Mouse (Mus musculus) lung, postnatal 0 days (tissue): ENCODE data around the gene Slc9a5. TPM values are rescaled to one million over a fixed set of nuclear protein-coding genes. Genes with fewer than 3 reads are reported as not detected.

Experiments used
- ATAC-seq: fragments of 200-750 bp; cut with Nextera tagmentation; 2 replicates; pipeline ENCODE4 v1.8.0; 2017; ENCODE audit warnings: moderate library complexity
- DNase-seq: peaks from one replicate; pipeline ENCODE4 v3.0.0-alpha.2; 2016; ENCODE audit warnings: low spot score
- H3K27ac ChIP-seq: fragments of 300-500 bp; sonication (generic); 2 replicates; pipeline ENCODE4 v1.5.1; 2014; ENCODE audit warnings: antibody characterized with exemption, mild to moderate bottlenecking, low read length, mixed read lengths
- H3K27me3 ChIP-seq: fragments of 300-500 bp; sonication (generic); replicated peaks from 2 replicates; pipeline ENCODE4 v1.6.1; 2014; ENCODE audit warnings: low read length, mixed read lengths; ENCODE audit not compliant: insufficient read depth
- H3K36me3 ChIP-seq: fragments of 300-500 bp; sonication (generic); 2 replicates; pipeline ENCODE4 v1.6.1; 2014; ENCODE audit warnings: low read length, mixed read lengths; ENCODE audit not compliant: insufficient read depth
- H3K4me1 ChIP-seq: fragments of 300-500 bp; sonication (generic); 2 replicates; pipeline ENCODE4 v1.6.1; 2014; ENCODE audit warnings: antibody characterized with exemption, low read depth, low read length, mixed read lengths; ENCODE audit not compliant: insufficient read depth
- H3K4me2 ChIP-seq: fragments of 300-500 bp; sonication (generic); replicated peaks from 2 replicates; pipeline ENCODE4 v1.6.1; 2014; ENCODE audit warnings: low read depth, mild to moderate bottlenecking, low read length, moderate library complexity, mixed read lengths
- H3K4me3 ChIP-seq: fragments of 300-500 bp; sonication (generic); 2 replicates; pipeline ENCODE4 v1.5.1; 2014; ENCODE audit warnings: low read depth, low read length
- H3K9ac ChIP-seq: fragments of 300-500 bp; sonication (generic); replicated peaks from 2 replicates; pipeline ENCODE4 v1.6.1; 2014; ENCODE audit warnings: low read depth, mild to moderate bottlenecking
- H3K9me3 ChIP-seq: fragments of 300-500 bp; sonication (generic); 2 replicates; pipeline ENCODE4 v1.6.1; 2016; ENCODE audit warnings: low read length, mixed read lengths
- CTCF ChIP-seq: IDR thresholded peaks from 2 replicates; pipeline ENCODE4 v1.5.1; 2016; ENCODE audit warnings: antibody characterized with exemption, mild to moderate bottlenecking
- EP300 ChIP-seq: IDR thresholded peaks from 2 replicates; pipeline ENCODE4 v1.6.1; 2016; ENCODE audit warnings: antibody characterized with exemption, mild to moderate bottlenecking, control low read depth
- WGBS: fragments of 180-500 bp; shearing (Covaris S2); extraction: QIAGEN DNeasy Blood & Tissue Kit; methylation state at CpG from one replicate; pipeline ENCODE4 v1.1.7; 2014; 5-methylcytosine and 5-hydroxymethylcytosine counted together
- microRNA counts: library from miRNA; unstranded; fragments of <30 nt; microRNA quantifications from one replicate; lab custom pipeline; 2015
- microRNA-seq: library from miRNA; unstranded; fragments of <30 nt; microRNA quantifications from one replicate; pipeline ENCODE4, GENCODE M21; 2016
- polyA plus RNA-seq: library from polyadenylated mRNA; unstranded; fragments of >200 nt; fragmentation: Nextera tagmentation; extraction: Ambion mirVana; gene quantifications from 2 replicates; pipeline ENCODE4 v1.2.1, GENCODE M21; 2015

Gene Slc9a5
- polyA plus RNA-seq, 1 experiment from 2014 or later: 1.7 TPM

GRCm38 (mm10) chr8:105406416-105406815 is 57.8 kb downstream of the Slc9a5 start:
- Histone ChIP-seq H3K4me2 (no peak overlapping the region), H3K9ac (no peak overlapping the region), H3K9me3 (no peaks in the 10 kb centered on the region), H3K36me3 (no peaks in the 10 kb centered on the region), H3K4me1 (peaks cover 5% of the 10 kb centered on the region; the same call in 1 of the 2 replicates), H3K27ac (peak overlapping the region; percentile 20; the same call in 1 of the 2 replicates), H3K4me3 (no peak overlapping the region), H3K27me3 (no peaks in the 10 kb centered on the region)
- 24% methylated on average over 10 of the region's 10 CpGs for WGBS
- ATAC-seq (peak; percentile 70), DNase-seq (peak; percentile 76)
- TF ChIP-seq EP300 (peak; percentile 20; the same call in 1 of the 2 replicates), CTCF (no peak)

GRCm38 (mm10) chr8:105408331-105408730 is 59.7 kb downstream of the Slc9a5 start:
- Histone ChIP-seq H3K27ac (no peak overlapping the region), H3K4me2 (no peak overlapping the region), H3K9ac (no peak overlapping the region), H3K9me3 (no peaks in the 10 kb centered on the region), H3K36me3 (no peaks in the 10 kb centered on the region), H3K4me3 (no peak overlapping the region), H3K27me3 (no peaks in the 10 kb centered on the region), H3K4me1 (peaks cover 5% of the 10 kb centered on the region; the same call in 1 of the 2 replicates)
- no peak for DNase-seq
- 68% methylated on average over 7 of the region's 7 CpGs for WGBS
- no peak for ATAC-seq
- TF ChIP-seq EP300 (no peak), CTCF (no peak)

GRCm38 (mm10) chr8:105409947-105410346 is 61.3 kb downstream of the Slc9a5 start:
- WGBS: 92% methylated on average over 6 of the region's 6 CpGs
- H3K9ac ChIP-seq: no peak overlapping the region
- no peaks in the 10 kb centered on the region for H3K9me3 ChIP-seq
- peaks cover 8% of the 10 kb centered on the region; the same call in 1 of the 2 replicates for H3K4me1 ChIP-seq
- H3K36me3 ChIP-seq: no peaks in the 10 kb centered on the region
- no peaks in the 10 kb centered on the region for H3K27me3 ChIP-seq
- H3K4me2 ChIP-seq: no peak overlapping the region
- no peak for TF ChIP-seq EP300
- no peak for TF ChIP-seq CTCF
- ATAC-seq (no peak), DNase-seq (no peak)
- H3K27ac ChIP-seq: no peak overlapping the region
- no peak overlapping the region for H3K4me3 ChIP-seq

GRCm38 (mm10) chr8:105413391-105413790 is 64.7 kb downstream of the Slc9a5 start, which contains the start of the genes Kctd19 and Lrrc36:
Gene Kctd19 (minus strand): TSS chr8:105413502.
Gene Lrrc36 (plus strand): TSS chr8:105413571.
- Histone ChIP-seq H3K9ac (no peak within 1 kb of the TSS), H3K27me3 (no peaks in the 10 kb centered on the region), H3K4me3 (peak within 1 kb of the TSS; percentile 22; the same call in 1 of the 2 replicates), H3K9me3 (no peaks in the 10 kb centered on the region), H3K4me1 (peaks cover 3% of the 10 kb centered on the region; the same call in 1 of the 2 replicates), H3K27ac (no peak within 1 kb of the TSS), H3K36me3 (no peaks in the 10 kb centered on the region), H3K4me2 (peak within 1 kb of the TSS; percentile 51)
- peak; percentile 70 for TF ChIP-seq CTCF
- TF ChIP-seq EP300: no peak
- DNase-seq (peak; percentile 74), ATAC-seq (peak; percentile 95)
- WGBS: 3% methylated on average over 19 of the region's 34 CpGs

GRCm38 (mm10) chr8:105418992-105419391 is 70.3 kb downstream of the Slc9a5 start:
- H3K27me3 ChIP-seq: no peaks in the 10 kb centered on the region
- H3K36me3 ChIP-seq: no peaks in the 10 kb centered on the region
- ATAC-seq: no peak
- no peak overlapping the region for H3K4me3 ChIP-seq
- no peak overlapping the region for H3K27ac ChIP-seq
- DNase-seq: no peak
- no peak overlapping the region for H3K9ac ChIP-seq
- no peaks in the 10 kb centered on the region; the same call in 1 of the 2 replicates for H3K4me1 ChIP-seq
- TF ChIP-seq EP300 (no peak), CTCF (peak; percentile 41)
- no peak overlapping the region for H3K4me2 ChIP-seq
- no peaks in the 10 kb centered on the region for H3K9me3 ChIP-seq
- WGBS: 81% methylated on average over 2 of the region's 2 CpGs

MicroRNA genes within 50 kb of the gene (microRNA counts, 519-probe panel; counts per million panel counts)
- microRNA mmu-miR-328 (lab: Ali Mortazavi, UCI): 3,085 counts per million, percentile 15 among the panel's probes with 10 or more counts

Small RNAs within 50 kb of the gene (microRNA-seq; reads per million reads assigned to microRNA genes)
- not detected for gene Gm27320
- gene Mir328: 309 reads per million, percentile 61 among the genes with 10 or more reads in this experiment

Other genes starting within 250 kb of the Slc9a5 start
- not detected in 2 replicates for gene Ces4a, start 217.0 kb upstream of the Slc9a5 start, polyA plus RNA-seq
- gene Cbfb, start 178.2 kb upstream of the Slc9a5 start, polyA plus RNA-seq: 29.0 and 31.5 TPM in 2 replicates
- gene D230025D16Rik, start 123.7 kb upstream of the Slc9a5 start, polyA plus RNA-seq: 82.6 and 91.3 TPM in 2 replicates
- gene B3gnt9, start 93.7 kb upstream of the Slc9a5 start, polyA plus RNA-seq: 24.6 and 24.8 TPM in 2 replicates
- 35.5 and 35.8 TPM in 2 replicates for gene Tradd, start 84.2 kb upstream of the Slc9a5 start, polyA plus RNA-seq
- 6.0 and 6.6 TPM in 2 replicates for gene Fbxl8, start 84.2 kb upstream of the Slc9a5 start, polyA plus RNA-seq
- gene Hsf4, start 79.0 kb upstream of the Slc9a5 start, polyA plus RNA-seq: 1.7 and 2.0 TPM in 2 replicates
- 1.3 and 1.5 TPM in 2 replicates for gene Nol3, start 72.7 kb upstream of the Slc9a5 start, polyA plus RNA-seq
- gene 4931428F04Rik, start 59.0 kb upstream of the Slc9a5 start, polyA plus RNA-seq: 2.4 and 2.7 TPM in 2 replicates
- gene Exoc3l, start 52.7 kb upstream of the Slc9a5 start, polyA plus RNA-seq: 34.5 and 34.6 TPM in 2 replicates
- 29.8 and 32.7 TPM in 2 replicates for gene E2f4, start 51.2 kb upstream of the Slc9a5 start, polyA plus RNA-seq
- 22.3 and 23.0 TPM in 2 replicates for gene Elmo3, start 43.2 kb upstream of the Slc9a5 start, polyA plus RNA-seq
- gene Lrrc29, start 22.6 kb upstream of the Slc9a5 start, polyA plus RNA-seq: 4.2 and 7.5 TPM in 2 replicates
- 116 and 141 TPM in 2 replicates for gene Tmem208, start 22.5 kb upstream of the Slc9a5 start, polyA plus RNA-seq
- 8.7 and 10.5 TPM in 2 replicates for gene Fhod1, start 890 bp upstream of the Slc9a5 start, polyA plus RNA-seq
- 0.20 and 0.26 TPM in 2 replicates for gene Plekhg4, start 24.4 kb downstream of the Slc9a5 start, polyA plus RNA-seq
- gene Kctd19, start 64.7 kb downstream of the Slc9a5 start, polyA plus RNA-seq: 0.14 and 0.38 TPM in 2 replicates
- gene Lrrc36, start 64.7 kb downstream of the Slc9a5 start, polyA plus RNA-seq: 3.7 and 3.9 TPM in 2 replicates
- gene Tppp3, start 122.7 kb downstream of the Slc9a5 start, polyA plus RNA-seq: 675 and 696 TPM in 2 replicates
- 40.6 and 41.7 TPM in 2 replicates for gene Zdhhc1, start 148.1 kb downstream of the Slc9a5 start, polyA plus RNA-seq
- gene Hsd11b2, start 169.9 kb downstream of the Slc9a5 start, polyA plus RNA-seq: 1.8 and 2.9 TPM in 2 replicates
- 141 and 146 TPM in 2 replicates for gene Atp6v0d1, start 217.2 kb downstream of the Slc9a5 start, polyA plus RNA-seq